Mouse (Mus musculus): Measurements from ENCODE around the gene Anks1. TPM values are rescaled to one million over a fixed set of nuclear protein-coding genes. Genes with fewer than 3 reads are reported as not detected.

The Anks1 gene
- polyA plus RNA-seq, 1 experiment from 2014 or later: 19.3 TPM

GRCm38 (mm10) chr17:27909622-27910500 lies 755 bp downstream of the Anks1 start, which contains the start of gene Taf11:
Gene Taf11, minus strand, starts transcription at chr17:27909844.
- WGBS: 2% methylated on average over 53 of the region's 53 CpGs

GRCm38 (mm10) chr17:27911371-27911770 lies 2.3 kb downstream of the Anks1 start:
- WGBS: 90% methylated on average over 7 of the region's 7 CpGs
- Histone ChIP-seq H3K27ac (replicated peaks) (no peak overlapping the region), H3K4me1 (peaks cover 35% of the 10 kb centered on the region), H3K27me3 (ENCODE audit: low read depth, poor library complexity, severe bottlenecking) (no peaks in the 10 kb centered on the region), H3K4me3 (no peak overlapping the region), H3K36me3 (no peaks in the 10 kb centered on the region), H3K9me3 (replicated peaks) (no peaks in the 10 kb centered on the region)
- DNase-seq (ENCODE audit: low spot score): no peak

More at GRCm38 (mm10) chr17:27909622-27910500, 755 bp downstream of the Anks1 start, which contains the start of gene Taf11:
- DNase-seq (ENCODE audit: low spot score): no peak
- no peaks in the 10 kb centered on the region for H3K9me3 ChIP-seq (replicated peaks)
- peak within 1 kb of the TSS; percentile 98 for H3K4me3 ChIP-seq
- peaks cover 46% of the 10 kb centered on the region for H3K4me1 ChIP-seq
- H3K27me3 ChIP-seq (ENCODE audit: low read depth, poor library complexity, severe bottlenecking): no peaks in the 10 kb centered on the region
- H3K36me3 ChIP-seq: peaks cover 6% of the 10 kb centered on the region
- H3K27ac ChIP-seq (replicated peaks): peak within 1 kb of the TSS; percentile 91

- 93% methylated on average over 4 of the region's 4 CpGs for WGBS
These were observed 5.6 kb downstream of the Anks1 start for GRCm38 (mm10) chr17:27914742-27915141.

GRCm38 (mm10) chr17:27916366-27916765 lies 7.3 kb downstream of the Anks1 start:
- H3K4me3 ChIP-seq: no peak overlapping the region
- H3K27me3 ChIP-seq (ENCODE audit: low read depth, poor library complexity, severe bottlenecking): no peaks in the 10 kb centered on the region
- no peaks in the 10 kb centered on the region; the same call in 1 of the 2 replicates for H3K4me1 ChIP-seq
- no peaks in the 10 kb centered on the region for H3K9me3 ChIP-seq (replicated peaks)
- 80% methylated on average over 4 of the region's 4 CpGs for WGBS
- no peak overlapping the region for H3K27ac ChIP-seq (replicated peaks)
- H3K36me3 ChIP-seq: no peaks in the 10 kb centered on the region
- DNase-seq (ENCODE audit: low spot score): no peak

More at GRCm38 (mm10) chr17:27914742-27915141, 5.6 kb downstream of the Anks1 start:
- Histone ChIP-seq H3K27me3 (ENCODE audit: low read depth, poor library complexity, severe bottlenecking) (no peaks in the 10 kb centered on the region), H3K36me3 (no peaks in the 10 kb centered on the region), H3K4me1 (peaks cover 14% of the 10 kb centered on the region), H3K9me3 (replicated peaks) (no peaks in the 10 kb centered on the region), H3K4me3 (no peak overlapping the region), H3K27ac (replicated peaks) (no peak overlapping the region)
- DNase-seq (ENCODE audit: low spot score): no peak

- H3K9me3 ChIP-seq (replicated peaks): no peaks in the 10 kb centered on the region
- no peaks in the 10 kb centered on the region for H3K27me3 ChIP-seq (ENCODE audit: low read depth, poor library complexity, severe bottlenecking)
- H3K4me3 ChIP-seq: no peak overlapping the region
- no peak overlapping the region for H3K27ac ChIP-seq (replicated peaks)
- peaks cover 8% of the 10 kb centered on the region; the same call in 1 of the 2 replicates for H3K4me1 ChIP-seq
- DNase-seq (ENCODE audit: low spot score): no peak
- H3K36me3 ChIP-seq: no peaks in the 10 kb centered on the region
- WGBS: 81% methylated on average over 4 of the region's 4 CpGs
These were observed 11.6 kb downstream of the Anks1 start for GRCm38 (mm10) chr17:27920676-27921075.

- DNase-seq (ENCODE audit: low spot score): no peak
- no peaks in the 10 kb centered on the region for H3K27me3 ChIP-seq (ENCODE audit: low read depth, poor library complexity, severe bottlenecking)
- H3K27ac ChIP-seq (replicated peaks): no peak overlapping the region
- no peak overlapping the region for H3K4me3 ChIP-seq
- H3K9me3 ChIP-seq (replicated peaks): no peaks in the 10 kb centered on the region
- WGBS: 92% methylated on average over 11 of the region's 11 CpGs
- H3K36me3 ChIP-seq: no peaks in the 10 kb centered on the region
- peaks cover 8% of the 10 kb centered on the region; the same call in 1 of the 2 replicates for H3K4me1 ChIP-seq
These were observed 13.1 kb downstream of the Anks1 start for GRCm38 (mm10) chr17:27922174-27922712.

GRCm38 (mm10) chr17:27925054-27925453 lies 15.9 kb downstream of the Anks1 start:
- Histone ChIP-seq H3K27me3 (ENCODE audit: low read depth, poor library complexity, severe bottlenecking) (no peaks in the 10 kb centered on the region), H3K27ac (replicated peaks) (no peak overlapping the region), H3K4me1 (peaks cover 8% of the 10 kb centered on the region; the same call in 1 of the 2 replicates), H3K36me3 (no peaks in the 10 kb centered on the region), H3K9me3 (replicated peaks) (no peaks in the 10 kb centered on the region), H3K4me3 (no peak overlapping the region)
- no peak for DNase-seq (ENCODE audit: low spot score)
- 91% methylated on average over 4 of the region's 4 CpGs for WGBS

GRCm38 (mm10) chr17:27925504-27925903 lies 16.4 kb downstream of the Anks1 start:
- Histone ChIP-seq H3K36me3 (no peaks in the 10 kb centered on the region), H3K27ac (replicated peaks) (no peak overlapping the region), H3K27me3 (ENCODE audit: low read depth, poor library complexity, severe bottlenecking) (no peaks in the 10 kb centered on the region), H3K4me3 (no peak overlapping the region), H3K4me1 (peaks cover 8% of the 10 kb centered on the region; the same call in 1 of the 2 replicates), H3K9me3 (replicated peaks) (no peaks in the 10 kb centered on the region)
- 85% methylated on average over 7 of the region's 7 CpGs for WGBS
- DNase-seq (ENCODE audit: low spot score): no peak

- no peaks in the 10 kb centered on the region; the same call in 1 of the 2 replicates for H3K36me3 ChIP-seq
- no peak for DNase-seq (ENCODE audit: low spot score)
- H3K27ac ChIP-seq (replicated peaks): no peak overlapping the region
- no peak overlapping the region for H3K4me3 ChIP-seq
- 92% methylated on average over 5 of the region's 5 CpGs for WGBS
- no peaks in the 10 kb centered on the region for H3K27me3 ChIP-seq (ENCODE audit: low read depth, poor library complexity, severe bottlenecking)
- no peaks in the 10 kb centered on the region for H3K9me3 ChIP-seq (replicated peaks)
- no peaks in the 10 kb centered on the region; the same call in 1 of the 2 replicates for H3K4me1 ChIP-seq
These were observed 21.2 kb downstream of the Anks1 start for GRCm38 (mm10) chr17:27930291-27930690.

GRCm38 (mm10) chr17:27931826-27932225 lies 22.7 kb downstream of the Anks1 start:
- DNase-seq (ENCODE audit: low spot score): no peak
- H3K36me3 ChIP-seq: no peaks in the 10 kb centered on the region; the same call in 1 of the 2 replicates
- no peak overlapping the region for H3K27ac ChIP-seq (replicated peaks)
- no peaks in the 10 kb centered on the region for H3K27me3 ChIP-seq (ENCODE audit: low read depth, poor library complexity, severe bottlenecking)
- H3K9me3 ChIP-seq (replicated peaks): no peaks in the 10 kb centered on the region
- 89% methylated on average over 4 of the region's 4 CpGs for WGBS
- H3K4me1 ChIP-seq: peaks cover under 1% of the 10 kb centered on the region; the same call in 1 of the 2 replicates
- no peak overlapping the region for H3K4me3 ChIP-seq

- H3K9me3 ChIP-seq (replicated peaks): no peaks in the 10 kb centered on the region
- no peak for DNase-seq (ENCODE audit: low spot score)
- H3K27ac ChIP-seq (replicated peaks): no peak overlapping the region
- no peak overlapping the region for H3K4me3 ChIP-seq
- H3K4me1 ChIP-seq: peaks cover 4% of the 10 kb centered on the region; the same call in 1 of the 2 replicates
- H3K36me3 ChIP-seq: no peaks in the 10 kb centered on the region; the same call in 1 of the 2 replicates
- no peaks in the 10 kb centered on the region for H3K27me3 ChIP-seq (ENCODE audit: low read depth, poor library complexity, severe bottlenecking)
- WGBS: 93% methylated on average over 10 of the region's 10 CpGs
These were observed 25.2 kb downstream of the Anks1 start for GRCm38 (mm10) chr17:27934136-27934910.

GRCm38 (mm10) chr17:27935091-27935490 lies 26.0 kb downstream of the Anks1 start:
- Histone ChIP-seq H3K4me3 (no peak overlapping the region), H3K36me3 (no peaks in the 10 kb centered on the region; the same call in 1 of the 2 replicates), H3K4me1 (peaks cover 4% of the 10 kb centered on the region; the same call in 1 of the 2 replicates), H3K9me3 (replicated peaks) (no peaks in the 10 kb centered on the region), H3K27me3 (ENCODE audit: low read depth, poor library complexity, severe bottlenecking) (no peaks in the 10 kb centered on the region), H3K27ac (replicated peaks) (no peak overlapping the region)
- 88% methylated on average over 3 of the region's 3 CpGs for WGBS
- no peak for DNase-seq (ENCODE audit: low spot score)
